Mouse (Mus musculus): ENCODE results near the gene Lama2. TPM values are rescaled to one million over a fixed set of nuclear protein-coding genes. Genes with fewer than 3 reads are reported as not detected.

The Lama2 gene
- total RNA-seq (2021) = 10 to 100 TPM; 18.6 to 24.5 TPM
- long read RNA-seq, experiment 1, partial matches to known transcripts = 1 of 2 reads
- long read RNA-seq, experiment 1, other reads (novel, unspliced or antisense) = 1 of 2 reads
- long read RNA-seq, experiment 2, partial matches to known transcripts = 2 of 3 reads
- long read RNA-seq, experiment 2, other reads (novel, unspliced or antisense) = 1 of 3 reads

GRCm38 (mm10) chr10:27619658-27620057, at the start of gene Lama2:
Gene Lama2 (minus strand): TSS chr10:27619758.
- DNase-seq (ENCODE audit: low spot score in 2 of 2) = no peak

GRCm38 (mm10) chr10:27664391-27664790, 44.8 kb upstream of the Lama2 start:
- no peak for DNase-seq (ENCODE audit: low spot score in 2 of 2)

GRCm38 (mm10) chr10:27663396-27663795, 43.8 kb upstream of the Lama2 start:
- no peak for DNase-seq (ENCODE audit: low spot score in 2 of 2)

GRCm38 (mm10) chr10:27654164-27654563, 34.6 kb upstream of the Lama2 start:
- no peak for DNase-seq (ENCODE audit: low spot score in 2 of 2)

- DNase-seq (ENCODE audit: low spot score in 2 of 2) = no peak
Observed at GRCm38 (mm10) chr10:27652694-27653335, 33.3 kb upstream of the Lama2 start.

GRCm38 (mm10) chr10:27635721-27636120, 16.2 kb upstream of the Lama2 start:
- DNase-seq (ENCODE audit: low spot score in 2 of 2) = no peak

- no peak for DNase-seq (ENCODE audit: low spot score in 2 of 2)
Observed at GRCm38 (mm10) chr10:27631002-27631401, 11.4 kb upstream of the Lama2 start.

GRCm38 (mm10) chr10:27621697-27622449, 2.3 kb upstream of the Lama2 start:
- DNase-seq (ENCODE audit: low spot score in 2 of 2) = no peak

- DNase-seq (ENCODE audit: low spot score in 2 of 2) = no peak
Observed at GRCm38 (mm10) chr10:27617522-27618020, 2.0 kb downstream of the Lama2 start.

- peak; percentile 5 to 25 for DNase-seq (ENCODE audit: low spot score in 2 of 2)
Observed at GRCm38 (mm10) chr10:27616641-27617415, 2.7 kb downstream of the Lama2 start.

GRCm38 (mm10) chr10:27595675-27596074, 23.9 kb downstream of the Lama2 start:
- no peak for DNase-seq (ENCODE audit: low spot score in 2 of 2)

- no peak for DNase-seq (ENCODE audit: low spot score in 2 of 2)
Observed at GRCm38 (mm10) chr10:27533217-27533616, 86.3 kb downstream of the Lama2 start.

GRCm38 (mm10) chr10:27508847-27509459, 110.6 kb downstream of the Lama2 start:
- no peak for DNase-seq (ENCODE audit: low spot score in 2 of 2)

- no peak for DNase-seq (ENCODE audit: low spot score in 2 of 2)
Observed at GRCm38 (mm10) chr10:27500863-27501262, 118.7 kb downstream of the Lama2 start.

GRCm38 (mm10) chr10:27488452-27488851, 131.1 kb downstream of the Lama2 start:
- DNase-seq (ENCODE audit: low spot score in 2 of 2) = no peak

GRCm38 (mm10) chr10:27484041-27484440, 135.5 kb downstream of the Lama2 start:
- DNase-seq (ENCODE audit: low spot score in 2 of 2) = no peak

GRCm38 (mm10) chr10:27475540-27475939, 144.0 kb downstream of the Lama2 start:
- no peak for DNase-seq (ENCODE audit: low spot score in 2 of 2)

- DNase-seq (ENCODE audit: low spot score in 2 of 2) = no peak
Observed at GRCm38 (mm10) chr10:27468274-27468673, 151.3 kb downstream of the Lama2 start.

GRCm38 (mm10) chr10:27413583-27414465, 205.7 kb downstream of the Lama2 start:
- DNase-seq (ENCODE audit: low spot score in 2 of 2) = no peak

GRCm38 (mm10) chr10:27390753-27391152, 228.8 kb downstream of the Lama2 start:
- no peak for DNase-seq (ENCODE audit: low spot score in 2 of 2)

Data from adrenal gland, adult 18-20 months (tissue).